Mouse (Mus musculus) neural tube, embryonic 11.5 days (tissue): ENCODE results near the gene Sept7. TPM values are rescaled to one million over a fixed set of nuclear protein-coding genes. Genes with fewer than 3 reads are reported as not detected.
A peak's percentile ranks its signal among the peaks of the same experiment; 100 is the strongest.
"Not testable (repeated sequence)": the region's sequence is repeated elsewhere in the genome, so short reads cannot be mapped to it uniquely, and the experiment has no call there.

ENCODE experiments used
- ATAC-seq: fragments of 200-750 bp; cut with Nextera tagmentation; 2 replicates; pipeline ENCODE4 v1.8.0; 2017; ENCODE audit warnings: moderate number of reproducible peaks, mild to moderate bottlenecking, moderate TSS enrichment, moderate library complexity; ENCODE audit not compliant: insufficient read depth, low FRiP score, low TSS enrichment
- DNase-seq: peaks from one replicate; pipeline ENCODE4 v3.0.0-alpha.2; 2015; ENCODE audit warnings: low spot score
- H3K27ac ChIP-seq: fragments of 300-500 bp; sonication (generic); 2 replicates; pipeline ENCODE4 v1.5.1; 2014; ENCODE audit warnings: low read depth, mild to moderate bottlenecking, low read length
- H3K27me3 ChIP-seq: fragments of 300-500 bp; sonication (generic); 2 replicates; pipeline ENCODE4 v1.6.1; 2014; ENCODE audit warnings: mild to moderate bottlenecking, low read length, mixed read lengths; ENCODE audit not compliant: control insufficient read depth, insufficient read depth
- H3K36me3 ChIP-seq: fragments of 300-500 bp; sonication (generic); 2 replicates; pipeline ENCODE4 v1.6.1; 2014; ENCODE audit warnings: mild to moderate bottlenecking, low read length, moderate library complexity, mixed read lengths; ENCODE audit not compliant: control insufficient read depth, insufficient read depth
- H3K4me1 ChIP-seq: fragments of 300-500 bp; sonication (generic); 2 replicates; pipeline ENCODE4 v1.6.1; 2014; ENCODE audit warnings: low read length, mixed read lengths; ENCODE audit not compliant: control insufficient read depth, insufficient read depth
- H3K4me2 ChIP-seq: fragments of 300-500 bp; sonication (generic); 2 replicates; pipeline ENCODE4 v1.6.1; 2014; ENCODE audit warnings: low read depth, mild to moderate bottlenecking, moderate library complexity
- H3K4me3 ChIP-seq: fragments of 300-500 bp; sonication (generic); 2 replicates; pipeline ENCODE4 v1.5.1; 2014; ENCODE audit warnings: low read depth, low read length
- H3K9ac ChIP-seq: fragments of 300-500 bp; sonication (generic); 2 replicates; pipeline ENCODE4 v1.6.1; 2014; ENCODE audit warnings: mild to moderate bottlenecking, low read length
- H3K9me3 ChIP-seq: fragments of 300-500 bp; sonication (generic); 2 replicates; pipeline ENCODE4 v1.6.1; 2016; ENCODE audit warnings: low read length; ENCODE audit not compliant: control insufficient read depth
- WGBS: fragments of 180-500 bp; shearing (Covaris S2); extraction: QIAGEN DNeasy Blood & Tissue Kit; methylation state at CpG from one replicate; pipeline ENCODE4 v1.1.7; 2014; 5-methylcytosine and 5-hydroxymethylcytosine counted together
- polyA plus RNA-seq: library from polyadenylated mRNA; unstranded; fragments of >200 nt; fragmentation: Nextera tagmentation; extraction: Ambion mirVana; gene quantifications from 2 replicates; pipeline ENCODE4 v1.2.1, GENCODE M21; 2014

The Sept7 gene
- polyA plus RNA-seq, 1 experiment from 2014 or later, result 311 TPM

- Histone ChIP-seq H3K36me3 (no peaks in the 10 kb centered on the region; the same call in 1 of the 2 replicates), H3K4me1 (no peaks in the 10 kb centered on the region), H3K9ac (no peak overlapping the region), H3K4me2 (no peak overlapping the region), H3K27me3 (no peaks in the 10 kb centered on the region), H3K4me3 (no peak overlapping the region), H3K9me3 (no peaks in the 10 kb centered on the region), H3K27ac (no peak overlapping the region)
- WGBS, result 90% methylated on average over 2 of the region's 2 CpGs
- DNase-seq (no peak), ATAC-seq (no peak)
Measured at GRCm38 (mm10) chr9:25267574-25267973, 15.3 kb downstream of the Sept7 start.

DNA sequence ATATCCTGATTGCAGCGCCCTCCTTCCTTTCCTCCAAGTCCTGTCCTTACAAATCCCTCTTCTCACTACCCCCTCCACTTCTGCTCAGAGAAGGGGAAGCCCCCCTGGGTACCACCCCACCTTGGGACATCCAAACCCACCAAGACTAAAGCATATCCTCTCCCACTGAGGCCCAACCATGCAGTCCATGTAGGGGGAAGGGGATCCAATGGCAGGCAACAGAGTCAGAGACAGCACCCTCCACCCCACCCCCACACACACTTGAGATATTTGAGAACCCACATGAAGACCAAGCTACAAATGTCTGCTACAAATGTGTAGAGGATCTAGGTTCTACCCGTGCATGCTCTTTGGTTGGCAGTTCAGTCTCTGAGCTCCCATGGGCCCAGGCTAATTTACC, 19.7 kb downstream of the Sept7 start:
- H3K4me1 ChIP-seq, result no peaks in the 10 kb centered on the region
- no peak overlapping the region for H3K9ac ChIP-seq
- H3K4me3 ChIP-seq, result no peak overlapping the region
- WGBS, result 90% methylated on average over 2 of the region's 2 CpGs
- no peak overlapping the region for H3K27ac ChIP-seq
- no peak for ATAC-seq
- H3K36me3 ChIP-seq, result no peaks in the 10 kb centered on the region; the same call in 1 of the 2 replicates
- H3K27me3 ChIP-seq, result no peaks in the 10 kb centered on the region
- H3K9me3 ChIP-seq, result no peaks in the 10 kb centered on the region
- H3K4me2 ChIP-seq, result no peak overlapping the region
- no peak for DNase-seq

DNA sequence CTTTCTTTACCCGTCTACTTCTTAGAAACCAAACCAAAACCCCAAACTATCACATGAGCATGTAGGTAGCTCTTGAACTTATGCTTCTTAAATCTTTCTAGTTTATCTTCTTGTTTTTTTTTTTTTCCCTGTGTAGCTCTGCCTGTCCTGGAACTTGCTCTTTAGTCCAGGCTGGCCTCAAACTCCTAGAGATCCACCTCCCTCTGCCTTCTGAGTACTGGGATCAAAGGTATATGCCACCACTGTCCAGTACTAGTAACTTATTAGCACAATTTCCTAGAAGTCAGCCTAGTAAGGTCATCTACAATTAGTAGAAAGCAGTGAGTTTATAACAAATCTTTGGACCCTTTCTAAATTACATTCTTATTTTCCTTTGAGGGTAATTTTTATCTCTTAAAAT, 37.6 kb downstream of the Sept7 start:
- H3K27ac ChIP-seq, result no peak overlapping the region
- H3K9ac ChIP-seq, result no peak overlapping the region
- 88% methylated on average over 1 of the region's 1 CpGs for WGBS
- no peaks in the 10 kb centered on the region for H3K9me3 ChIP-seq
- no peaks in the 10 kb centered on the region for H3K4me1 ChIP-seq
- DNase-seq (no peak), ATAC-seq (no peak)
- H3K4me3 ChIP-seq, result no peak overlapping the region
- H3K27me3 ChIP-seq, result no peaks in the 10 kb centered on the region
- no peak overlapping the region for H3K4me2 ChIP-seq
- no peaks in the 10 kb centered on the region; the same call in 1 of the 2 replicates for H3K36me3 ChIP-seq

DNA sequence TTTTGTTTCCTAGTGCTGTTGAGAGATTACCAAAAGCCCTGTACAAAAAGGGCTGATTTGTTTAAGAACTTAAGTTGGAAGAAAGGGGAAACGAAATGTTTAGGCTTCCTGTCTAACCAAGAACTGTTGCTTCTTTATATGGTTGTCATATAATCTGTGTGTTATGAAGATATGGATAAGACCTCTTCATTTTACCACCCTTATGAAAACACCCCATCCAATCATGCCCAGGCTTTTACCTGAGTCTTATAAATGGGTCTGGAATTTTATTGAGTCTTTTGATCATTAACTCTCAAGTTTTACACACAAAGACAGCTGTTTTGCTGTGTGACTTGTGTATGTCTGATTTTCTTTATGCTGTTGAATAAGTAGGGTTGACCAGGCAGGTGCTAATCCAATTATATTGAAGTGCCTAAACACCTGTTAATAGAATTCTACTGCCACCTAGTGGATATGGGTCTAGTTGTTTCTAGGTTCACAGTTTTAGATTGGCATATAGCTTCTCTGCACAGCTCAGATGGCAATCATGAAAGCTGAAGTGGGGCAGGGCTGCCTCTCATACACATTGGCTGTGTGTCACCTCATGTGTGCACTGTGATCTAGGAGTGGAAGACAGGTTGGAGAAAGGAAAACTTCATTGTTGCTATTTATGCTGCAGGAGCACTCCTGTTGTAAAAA, 57.4 kb downstream of the Sept7 start:
- Histone ChIP-seq H3K9ac (no peak overlapping the region), H3K4me3 (no peak overlapping the region), H3K4me1 (no peaks in the 10 kb centered on the region), H3K4me2 (no peak overlapping the region), H3K36me3 (no peaks in the 10 kb centered on the region), H3K9me3 (no peaks in the 10 kb centered on the region), H3K27ac (no peak overlapping the region), H3K27me3 (no peaks in the 10 kb centered on the region)
- WGBS, result 71% methylated on average over 1 of the region's 1 CpGs
- peak; percentile 30 for DNase-seq
- ATAC-seq, result no peak

DNA sequence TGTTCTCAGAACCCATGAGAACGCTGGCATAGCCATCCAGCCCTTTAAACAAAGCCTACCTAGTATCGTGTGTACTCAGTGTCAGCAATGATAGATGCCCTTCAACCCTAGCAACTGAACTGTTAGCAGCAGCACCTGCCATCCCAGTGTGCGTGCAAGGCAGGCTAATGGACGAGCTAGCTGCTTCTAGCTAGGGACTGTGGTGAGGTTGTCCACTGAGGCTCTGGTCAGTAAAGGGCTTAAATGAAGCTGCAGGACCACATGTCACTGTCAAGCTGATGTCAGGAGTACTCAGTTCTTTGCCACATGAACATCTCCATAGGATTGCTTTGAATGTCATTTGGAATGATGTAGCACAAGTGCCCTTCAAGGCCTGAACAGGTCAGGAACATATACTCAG, 62.1 kb downstream of the Sept7 start:
- Histone ChIP-seq H3K9ac (no peak overlapping the region), H3K4me1 (no peaks in the 10 kb centered on the region), H3K36me3 (no peaks in the 10 kb centered on the region), H3K4me3 (no peak overlapping the region), H3K27me3 (no peaks in the 10 kb centered on the region), H3K9me3 (no peaks in the 10 kb centered on the region), H3K27ac (no peak overlapping the region), H3K4me2 (no peak overlapping the region)
- no peak for ATAC-seq
- no peak for DNase-seq
- WGBS, result 80% methylated on average over 4 of the region's 4 CpGs

DNA sequence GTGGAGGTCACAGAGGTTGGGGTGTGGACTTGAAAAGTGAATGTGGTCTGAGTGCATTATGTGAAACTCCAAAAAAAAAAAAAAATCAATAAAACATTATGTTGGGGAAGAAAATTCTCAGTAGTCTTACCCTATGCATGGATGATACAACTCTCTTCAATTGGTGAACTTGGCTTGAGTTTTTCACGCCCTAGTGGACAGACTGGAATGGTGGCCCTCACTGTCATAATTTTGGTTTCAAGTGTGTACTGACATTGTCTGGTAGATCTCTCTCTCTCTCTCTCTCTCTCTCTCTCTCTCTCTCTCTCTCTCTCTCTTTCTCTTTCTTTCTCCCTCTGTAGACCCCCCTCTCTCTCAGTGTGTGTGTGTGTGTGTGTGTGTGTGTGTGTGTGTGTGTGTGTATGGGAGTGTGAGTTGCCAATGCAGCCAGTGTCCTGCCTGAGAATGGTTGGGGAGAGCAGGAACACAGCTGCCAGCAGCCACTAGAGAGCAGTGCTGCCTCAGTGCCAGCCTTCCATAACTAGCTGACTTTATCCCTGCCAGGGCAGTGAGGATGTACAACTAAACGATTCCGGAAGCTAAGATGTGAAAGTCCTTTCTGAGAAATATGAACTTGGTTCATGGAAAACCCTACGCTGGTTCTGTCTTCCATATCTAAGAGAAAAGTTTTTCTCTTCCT, 65.7 kb downstream of the Sept7 start:
- Histone ChIP-seq H3K4me1 (no peaks in the 10 kb centered on the region), H3K9me3 (no peaks in the 10 kb centered on the region), H3K27me3 (no peaks in the 10 kb centered on the region), H3K4me3 (no peak overlapping the region), H3K4me2 (no peak overlapping the region), H3K36me3 (no peaks in the 10 kb centered on the region), H3K27ac (no peak overlapping the region), H3K9ac (no peak overlapping the region)
- DNase-seq (peak; percentile 32), ATAC-seq (0 out of 2 replicates have a peak, but pooled peaks have one; percentile 40)
- WGBS, result 66% methylated on average over 4 of the region's 4 CpGs

GRCm38 (mm10) chr9:25319676-25320075, 67.4 kb downstream of the Sept7 start:
- 95% methylated on average over 6 of the region's 6 CpGs for WGBS
- H3K27me3 ChIP-seq, result not testable (repeated sequence)

GRCm38 (mm10) chr9:25327727-25328370, 75.6 kb downstream of the Sept7 start:
- Histone ChIP-seq H3K36me3 (no peaks in the 10 kb centered on the region), H3K9me3 (no peaks in the 10 kb centered on the region), H3K27ac (no peak overlapping the region), H3K4me3 (no peak overlapping the region), H3K27me3 (no peaks in the 10 kb centered on the region), H3K9ac (no peak overlapping the region), H3K4me1 (no peaks in the 10 kb centered on the region), H3K4me2 (no peak overlapping the region)
- DNase-seq (no peak), ATAC-seq (no peak)
- 81% methylated on average over 4 of the region's 4 CpGs for WGBS

More at GRCm38 (mm10) chr9:25319676-25320075, 67.4 kb downstream of the Sept7 start:
- H3K27ac ChIP-seq, ATAC-seq, H3K9ac ChIP-seq, H3K4me2 ChIP-seq, H3K9me3 ChIP-seq, H3K4me3 ChIP-seq, H3K4me1 ChIP-seq, DNase-seq, H3K36me3 ChIP-seq: not testable (repeated sequence)
